Mouse (Mus musculus) MN1 (cell line): Measurements from ENCODE around the gene Zfp870.
A peak's percentile ranks its signal among the peaks of the same experiment; 100 is the strongest.

Experiments
- DNase-seq: peaks from one replicate; pipeline ENCODE4 v3.0.0-alpha.2; 2016; ENCODE audit warnings: low spot score

The Zfp870 gene

GRCm38 (mm10) chr17:32891239-32892180, at the start of gene Zfp870:
Zfp870 (minus strand) TSS chr17:32891642.
- peak; percentile 49 for DNase-seq

DNA sequence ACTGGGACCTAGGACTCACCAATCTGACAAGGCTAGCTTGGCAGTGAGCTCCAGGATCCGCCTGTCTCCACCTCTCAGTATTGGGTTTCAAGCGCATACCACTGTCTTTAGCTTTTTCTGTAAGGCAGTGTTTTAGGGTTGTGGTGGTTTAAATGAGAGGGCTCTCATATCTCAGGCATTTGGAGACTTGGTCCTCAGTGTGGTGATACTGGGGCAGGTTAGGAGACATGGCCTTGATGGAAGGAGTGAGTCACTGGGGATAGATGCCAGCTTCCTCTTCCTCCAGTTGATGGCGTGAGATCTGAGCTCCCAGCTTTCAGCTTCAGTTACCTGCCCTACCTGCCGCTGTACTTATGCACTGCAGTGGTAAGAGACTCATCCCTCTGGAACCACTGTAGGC, 48.4 kb upstream of the Zfp870 start:
- no peak for DNase-seq

- no peak for DNase-seq
Measured at GRCm38 (mm10) chr17:32927803-32928202, 36.4 kb upstream of the Zfp870 start.

GRCm38 (mm10) chr17:32924658-32925312, 33.3 kb upstream of the Zfp870 start:
- DNase-seq = peak; percentile 60

DNA sequence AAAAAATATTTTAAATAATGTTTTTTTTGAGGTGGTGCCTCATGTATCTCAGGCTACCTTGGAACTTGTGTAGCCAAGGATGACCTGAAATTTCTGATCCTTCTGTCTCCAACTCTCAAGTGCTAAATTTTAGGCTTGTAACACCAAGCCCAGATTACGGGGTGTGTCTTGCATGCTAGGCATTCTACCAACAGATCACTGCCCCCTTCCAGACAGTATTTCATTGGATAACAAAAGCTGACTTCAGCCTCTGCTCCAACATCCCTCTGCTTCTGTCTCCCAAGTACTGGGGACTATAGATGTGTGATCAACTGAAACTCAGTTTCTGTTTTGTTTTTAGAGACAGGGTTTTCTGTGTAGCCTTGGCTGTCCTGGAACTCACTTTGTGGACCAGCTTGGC, 32.2 kb upstream of the Zfp870 start:
- DNase-seq = no peak

DNA sequence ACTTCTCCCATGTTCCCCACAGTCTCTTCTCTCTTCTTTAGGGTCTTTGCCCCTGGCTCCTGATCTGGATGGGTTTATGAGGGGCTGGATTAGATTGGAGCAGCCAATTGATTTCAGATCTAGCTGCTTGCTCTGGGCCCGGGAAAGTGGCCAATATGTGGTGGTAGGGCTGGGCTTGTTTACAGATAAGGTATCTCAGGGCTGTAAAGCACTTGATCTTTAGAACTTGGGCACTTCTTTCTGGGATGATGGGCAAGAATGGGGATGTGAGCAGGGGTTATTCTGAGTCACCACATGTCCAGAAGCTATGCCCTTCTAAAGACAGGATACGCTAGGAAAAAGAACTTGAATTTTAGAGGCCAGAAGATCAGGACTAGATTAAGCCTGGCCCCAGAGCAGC, 27.7 kb upstream of the Zfp870 start:
- DNase-seq = no peak

- DNase-seq = peak; percentile 30
Measured at GRCm38 (mm10) chr17:32917131-32917530, 25.7 kb upstream of the Zfp870 start, which contains the start of gene Cyp4f14. Cyp4f14 (minus strand) TSS chr17:32917342.

GRCm38 (mm10) chr17:32916075-32916474, 24.6 kb upstream of the Zfp870 start:
- no peak for DNase-seq

DNA sequence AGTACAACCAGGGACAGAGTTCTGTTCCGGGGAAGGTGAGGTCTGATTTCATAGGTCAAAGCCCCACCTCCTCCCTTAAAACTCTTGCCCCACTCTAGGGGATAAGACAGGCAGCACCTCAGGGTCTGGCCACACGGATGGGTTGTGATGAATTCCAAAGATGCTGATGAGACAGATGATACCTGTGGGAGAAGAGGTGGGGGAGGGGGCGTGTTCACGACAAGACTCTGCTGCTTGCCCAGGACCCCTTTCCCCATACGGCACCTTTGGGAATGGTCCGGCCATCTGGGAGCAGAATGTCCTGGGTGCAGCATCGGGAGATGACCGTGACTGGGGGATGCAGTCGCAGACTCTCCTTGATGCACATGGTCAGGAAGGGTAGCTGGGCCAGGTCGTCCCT, 14.7 kb upstream of the Zfp870 start:
- DNase-seq = no peak

DNA sequence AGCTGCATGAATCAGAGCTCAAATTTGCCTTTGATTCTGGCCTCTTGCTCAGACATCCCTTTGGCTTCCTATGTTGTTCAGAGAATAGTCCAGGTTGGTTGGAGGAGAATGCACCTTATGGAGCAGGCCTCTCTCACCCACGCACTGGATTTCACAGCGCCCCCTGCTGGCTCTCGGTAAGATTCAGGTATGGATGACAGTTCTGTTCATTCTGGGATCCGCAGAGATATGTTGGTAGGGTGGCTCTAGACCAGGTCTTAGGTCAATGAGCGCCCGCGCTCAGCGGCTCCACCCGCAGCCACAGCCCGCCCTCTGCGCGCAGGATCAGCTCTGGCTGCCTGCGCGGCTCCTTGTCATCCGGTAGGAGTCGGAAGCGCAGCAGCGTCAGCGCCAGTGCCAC, 13.8 kb upstream of the Zfp870 start:
- DNase-seq = peak; percentile 16

GRCm38 (mm10) chr17:32904414-32904813, 13.0 kb upstream of the Zfp870 start:
- no peak for DNase-seq

GRCm38 (mm10) chr17:32901751-32902525, 10.5 kb upstream of the Zfp870 start:
- DNase-seq = no peak

DNA sequence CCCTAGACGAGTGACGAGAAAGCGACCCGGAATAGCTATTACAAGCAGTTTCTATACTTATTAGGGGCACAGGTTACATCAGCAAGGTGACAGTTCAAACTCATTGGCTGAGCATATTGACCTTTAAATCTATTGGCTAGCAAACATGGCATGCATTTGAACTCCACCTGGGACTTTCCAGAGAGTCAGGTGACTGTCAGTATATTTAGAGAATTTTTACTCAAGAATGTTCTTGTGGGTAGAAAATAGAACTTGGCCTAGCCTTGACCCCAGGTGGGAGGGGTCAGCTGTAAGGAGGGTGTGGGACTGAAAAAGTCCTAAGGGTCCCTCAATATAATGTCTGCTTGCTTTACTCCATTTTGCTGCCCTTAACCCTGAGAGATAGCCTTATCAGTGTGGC, 4.0 kb upstream of the Zfp870 start:
- DNase-seq = no peak

GRCm38 (mm10) chr17:32893901-32894300, 2.5 kb upstream of the Zfp870 start:
- no peak for DNase-seq

GRCm38 (mm10) chr17:32890852-32891238, 597 bp downstream of the Zfp870 start:
- no peak for DNase-seq

GRCm38 (mm10) chr17:32889611-32890010, 1.8 kb downstream of the Zfp870 start:
- no peak for DNase-seq

DNA sequence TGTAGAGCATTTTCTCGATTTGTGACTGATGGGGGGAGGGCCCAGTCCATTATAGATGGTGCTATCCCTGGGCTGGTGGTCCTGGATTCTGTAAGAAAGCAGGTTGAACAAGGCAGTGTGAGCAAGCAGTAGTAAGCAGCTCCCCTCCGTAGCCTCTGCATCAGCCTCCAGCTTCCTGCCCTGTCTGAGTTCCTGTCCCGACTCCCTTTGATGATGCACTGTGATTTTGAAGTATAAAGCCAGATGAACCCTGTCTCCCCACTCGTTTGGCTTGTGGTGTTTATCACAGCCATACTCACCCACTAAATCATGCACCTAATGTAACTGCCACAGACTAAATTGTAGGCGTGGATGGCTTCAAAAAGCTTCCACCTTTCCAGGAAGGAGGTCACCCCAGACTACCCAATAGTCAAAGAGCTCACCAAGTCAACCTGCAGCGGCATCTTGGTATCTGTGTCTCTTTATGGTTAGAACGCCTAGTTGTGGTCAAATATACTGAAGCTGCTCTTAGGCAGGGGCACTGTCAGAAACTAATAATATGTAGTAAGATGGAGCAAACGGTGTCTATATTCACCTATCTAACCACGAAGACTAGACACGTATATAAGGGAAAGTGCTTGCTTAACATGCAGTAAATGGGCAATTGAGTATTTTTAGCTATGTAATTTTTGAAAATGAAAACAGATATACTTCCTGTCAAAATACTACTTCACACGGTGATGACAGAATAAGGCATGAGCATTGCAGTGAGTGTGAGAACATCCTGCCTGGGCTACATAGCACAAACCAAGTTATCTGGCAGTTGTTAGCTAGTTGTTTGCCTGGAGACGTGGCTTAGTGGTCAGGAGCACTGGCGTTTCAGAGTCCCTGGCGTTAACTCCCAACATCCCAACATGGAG, 10.9 kb downstream of the Zfp870 start:
- DNase-seq = no peak

GRCm38 (mm10) chr17:32878773-32879172, 12.7 kb downstream of the Zfp870 start:
- DNase-seq = no peak

DNA sequence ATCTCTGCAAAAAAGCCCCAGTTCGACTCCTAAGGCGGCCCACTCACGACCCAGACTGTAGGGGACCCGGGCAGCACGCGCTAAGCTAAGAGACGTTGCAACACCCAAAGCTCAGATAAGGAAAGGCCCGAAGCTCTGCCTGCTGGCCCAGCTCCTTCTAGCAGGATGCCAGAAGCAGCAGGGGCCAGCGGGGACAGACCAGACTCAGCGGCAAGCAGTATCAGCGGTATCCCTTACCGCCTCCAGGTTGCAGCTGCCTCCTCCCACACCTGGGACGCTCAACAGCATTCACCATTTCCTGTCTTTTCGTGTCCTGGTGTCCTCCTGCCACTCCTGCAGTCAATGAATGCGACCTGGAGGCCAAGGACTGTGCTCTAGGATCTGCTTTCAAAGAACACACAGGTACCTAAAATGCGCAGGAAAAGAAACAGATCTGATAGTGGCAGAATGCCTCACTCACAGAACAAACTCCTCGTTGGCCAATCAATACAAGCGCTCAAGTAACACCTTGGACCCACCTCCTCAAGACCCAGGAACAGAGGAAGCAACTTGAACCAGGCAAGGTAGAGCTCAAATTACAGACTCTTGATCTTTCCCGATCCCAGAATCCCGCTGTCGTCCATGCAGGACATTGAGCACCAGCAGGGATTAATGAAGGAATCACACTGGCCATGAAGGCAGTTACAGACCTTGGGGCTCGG, 13.8 kb downstream of the Zfp870 start:
- no peak for DNase-seq

DNA sequence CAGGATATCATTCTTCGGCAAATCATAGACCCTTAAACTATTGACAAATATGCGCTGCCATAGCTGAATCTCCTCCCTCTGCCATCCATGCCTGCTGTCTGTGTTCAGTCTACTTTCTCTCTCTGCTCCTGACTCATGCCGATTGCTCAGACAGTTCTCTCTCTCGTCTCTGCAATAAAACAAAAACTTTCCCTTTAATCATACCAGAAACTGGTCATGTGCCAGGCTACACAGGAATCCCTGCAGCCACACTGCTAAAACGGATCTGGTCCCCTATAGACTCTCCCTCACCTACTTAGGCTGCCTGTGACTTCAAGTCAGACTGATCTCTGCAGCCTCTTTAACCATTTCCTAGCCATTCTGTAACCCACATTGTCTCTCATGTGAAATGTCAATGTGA, 18.7 kb downstream of the Zfp870 start:
- no peak for DNase-seq

DNA sequence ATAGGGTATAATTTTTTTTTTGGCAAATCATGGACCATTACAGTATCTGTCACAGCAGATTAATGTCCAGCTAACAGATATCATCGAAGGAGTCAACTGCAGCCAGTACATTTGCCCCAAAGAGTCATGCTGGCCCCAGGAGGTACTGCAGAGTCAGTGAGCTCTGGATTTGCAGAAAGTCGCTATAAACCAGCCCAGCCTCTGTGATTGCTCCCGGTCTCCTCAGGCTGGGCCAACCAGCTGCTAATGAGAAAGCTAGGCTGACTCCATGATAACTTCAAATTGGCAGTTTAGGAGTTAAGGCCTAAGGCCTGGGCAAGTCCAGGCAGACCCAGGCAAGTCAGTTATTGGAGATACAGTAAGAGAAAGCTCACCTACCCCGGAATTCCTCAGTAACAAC, 19.4 kb downstream of the Zfp870 start:
- no peak for DNase-seq
